Mouse (Mus musculus) myocyte (in vitro differentiated cells): ENCODE data around the gene Ccdc103.

Source experiments
- MAX ChIP-seq: IDR thresholded peaks from one replicate; pipeline ENCODE4 v1.6.1; 2011; ENCODE audit warnings: low read depth, mild to moderate bottlenecking, control low read depth
- POLR2A ChIP-seq: IDR thresholded peaks from one replicate; pipeline ENCODE4 v1.6.1; 2011; ENCODE audit warnings: low read depth, mild to moderate bottlenecking, control low read depth, moderate library complexity; ENCODE audit not compliant: insufficient read length
- REST ChIP-seq: IDR thresholded peaks from one replicate; pipeline ENCODE4 v1.6.1; 2011; ENCODE audit warnings: mild to moderate bottlenecking, control low read depth, moderate library complexity; ENCODE audit not compliant: insufficient read depth, insufficient read length
- SRF ChIP-seq: IDR thresholded peaks from one replicate; pipeline ENCODE4 v1.6.1; 2011; ENCODE audit warnings: low read depth; ENCODE audit not compliant: control insufficient read depth, insufficient read length
- TCF3 ChIP-seq: IDR thresholded peaks from one replicate; pipeline ENCODE4 v1.6.1; 2011; ENCODE audit warnings: low read depth, control low read depth; ENCODE audit not compliant: insufficient read length
- USF1 ChIP-seq: IDR thresholded peaks from one replicate; pipeline ENCODE4 v1.6.1; 2011; ENCODE audit warnings: low read depth, mild to moderate bottlenecking, control low read depth, moderate library complexity

DNA sequence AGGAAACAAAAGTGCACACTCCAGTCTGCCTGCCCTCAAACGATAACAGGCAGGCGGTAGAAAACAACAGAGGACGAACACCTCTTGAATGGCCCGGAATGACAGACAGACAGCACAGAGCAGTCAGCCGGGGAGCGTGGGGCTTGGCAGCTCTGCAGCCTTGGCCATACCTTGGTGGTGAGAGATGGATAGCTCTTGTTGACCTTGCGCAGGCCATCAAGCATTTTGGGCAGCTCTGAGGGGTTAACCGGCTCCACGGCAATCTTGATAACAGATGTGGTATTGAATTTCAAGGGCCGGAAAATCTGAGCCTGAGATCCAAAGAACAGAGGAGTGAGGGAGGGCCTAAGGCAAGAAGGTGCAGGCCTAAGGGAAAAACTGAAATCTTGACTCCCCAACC is 35.1 kb upstream of the Ccdc103 start:
- TF ChIP-seq POLR2A (no peak), REST (no peak), MAX (no peak), SRF (no peak), USF1 (no peak), TCF3 (no peak)
